Mouse (Mus musculus) E14TG2a.4 (cell line): ENCODE measurements around the gene Osbpl10.

Source experiments
- H3K27me3 ChIP-seq: 2 replicates; pipeline ENCODE4 v1.6.1; 2014; ENCODE audit warnings: low read length, control low read depth; ENCODE audit not compliant: insufficient read depth
- H3K36me3 ChIP-seq: 2 replicates; pipeline ENCODE4 v1.6.1; 2014; ENCODE audit warnings: low read length, control low read depth; ENCODE audit not compliant: insufficient read depth
- H3K4me1 ChIP-seq: replicated peaks from 2 replicates; pipeline ENCODE4 v1.6.1; 2014; ENCODE audit warnings: low read depth, low read length, control low read depth
- H3K4me3 ChIP-seq: replicated peaks from 2 replicates; pipeline ENCODE4 v1.5.1; 2014; ENCODE audit warnings: mild to moderate bottlenecking, low read length
- H3K9me3 ChIP-seq: 2 replicates; pipeline ENCODE4 v1.6.1; 2014; ENCODE audit warnings: low read length, control low read depth
- CTCF ChIP-seq: conservative IDR thresholded peaks from 2 replicates; pipeline ENCODE4 v1.5.1; 2014; ENCODE audit warnings: low read length
- NANOG ChIP-seq: IDR thresholded peaks from 2 replicates; pipeline ENCODE4 v1.6.1; 2014; ENCODE audit warnings: borderline replicate concordance, low read length, mixed read lengths
- POU5F1 ChIP-seq: IDR thresholded peaks from 2 replicates; pipeline ENCODE4 v1.6.1; 2014; ENCODE audit warnings: low read length, borderline replicate concordance

Gene Osbpl10

GRCm38 (mm10) chr9:115200166-115200862, 221.9 kb downstream of the Osbpl10 start:
- no peak for TF ChIP-seq POU5F1
- no peak for TF ChIP-seq NANOG
- TF ChIP-seq CTCF: no peak
- no peaks in the 10 kb centered on the region for H3K27me3 ChIP-seq
- peaks cover 24% of the 10 kb centered on the region for H3K4me1 ChIP-seq
- no peak overlapping the region for H3K4me3 ChIP-seq
- H3K36me3 ChIP-seq: peaks cover 11% of the 10 kb centered on the region; the same call in 1 of the 2 replicates
- no peaks in the 10 kb centered on the region for H3K9me3 ChIP-seq

GRCm38 (mm10) chr9:115201264-115201663, 222.9 kb downstream of the Osbpl10 start:
- peaks cover 11% of the 10 kb centered on the region; the same call in 1 of the 2 replicates for H3K36me3 ChIP-seq
- peaks cover 28% of the 10 kb centered on the region for H3K4me1 ChIP-seq
- H3K27me3 ChIP-seq: no peaks in the 10 kb centered on the region
- no peak overlapping the region for H3K4me3 ChIP-seq
- TF ChIP-seq NANOG (no peak), CTCF (no peak), POU5F1 (no peak)
- no peaks in the 10 kb centered on the region for H3K9me3 ChIP-seq

- H3K4me3 ChIP-seq: no peak overlapping the region
- TF ChIP-seq NANOG (no peak), POU5F1 (no peak), CTCF (no peak)
- peaks cover 32% of the 10 kb centered on the region for H3K4me1 ChIP-seq
- H3K36me3 ChIP-seq: peaks cover 14% of the 10 kb centered on the region; the same call in 1 of the 2 replicates
- no peaks in the 10 kb centered on the region for H3K27me3 ChIP-seq
- H3K9me3 ChIP-seq: no peaks in the 10 kb centered on the region
Measured at GRCm38 (mm10) chr9:115203136-115203535, 224.8 kb downstream of the Osbpl10 start.

GRCm38 (mm10) chr9:115205491-115205890, 227.1 kb downstream of the Osbpl10 start:
- H3K27me3 ChIP-seq: no peaks in the 10 kb centered on the region
- TF ChIP-seq CTCF (no peak), NANOG (no peak), POU5F1 (no peak)
- H3K36me3 ChIP-seq: peaks cover 13% of the 10 kb centered on the region; the same call in 1 of the 2 replicates
- H3K4me3 ChIP-seq: peak overlapping the region; percentile 48; the same call in 1 of the 2 replicates
- peaks cover 44% of the 10 kb centered on the region for H3K4me1 ChIP-seq
- no peaks in the 10 kb centered on the region for H3K9me3 ChIP-seq

GRCm38 (mm10) chr9:115206219-115206618, 227.8 kb downstream of the Osbpl10 start:
- Histone ChIP-seq H3K9me3 (no peaks in the 10 kb centered on the region), H3K36me3 (peaks cover 6% of the 10 kb centered on the region; the same call in 1 of the 2 replicates), H3K4me3 (no peak overlapping the region), H3K27me3 (no peaks in the 10 kb centered on the region), H3K4me1 (peaks cover 47% of the 10 kb centered on the region)
- TF ChIP-seq POU5F1 (no peak), NANOG (no peak), CTCF (no peak)

GRCm38 (mm10) chr9:115209737-115210136, 231.4 kb downstream of the Osbpl10 start:
- no peak overlapping the region for H3K4me3 ChIP-seq
- peaks cover 62% of the 10 kb centered on the region for H3K4me1 ChIP-seq
- TF ChIP-seq POU5F1: no peak
- no peaks in the 10 kb centered on the region for H3K9me3 ChIP-seq
- H3K27me3 ChIP-seq: no peaks in the 10 kb centered on the region
- H3K36me3 ChIP-seq: peaks cover 5% of the 10 kb centered on the region; the same call in 1 of the 2 replicates

GRCm38 (mm10) chr9:115210535-115210934, 232.2 kb downstream of the Osbpl10 start:
- no peaks in the 10 kb centered on the region for H3K27me3 ChIP-seq
- peaks cover 64% of the 10 kb centered on the region for H3K4me1 ChIP-seq
- no peak for TF ChIP-seq NANOG
- no peak for TF ChIP-seq POU5F1
- TF ChIP-seq CTCF: no peak
- H3K9me3 ChIP-seq: no peaks in the 10 kb centered on the region
- H3K4me3 ChIP-seq: no peak overlapping the region
- peaks cover 5% of the 10 kb centered on the region; the same call in 1 of the 2 replicates for H3K36me3 ChIP-seq

GRCm38 (mm10) chr9:115213755-115214264, 235.4 kb downstream of the Osbpl10 start:
- TF ChIP-seq POU5F1 (no peak), CTCF (no peak), NANOG (no peak)
- H3K36me3 ChIP-seq: no peaks in the 10 kb centered on the region
- H3K4me3 ChIP-seq: no peak overlapping the region
- H3K27me3 ChIP-seq: no peaks in the 10 kb centered on the region
- no peaks in the 10 kb centered on the region for H3K9me3 ChIP-seq
- peaks cover 68% of the 10 kb centered on the region for H3K4me1 ChIP-seq
